In genomic region chr6:149097276-149097675, GRCm38 (mm10) we compare ENCODE assay signal across 41 mouse cellular contexts. TPM values are rescaled to one million over a fixed set of nuclear protein-coding genes. Genes with fewer than 3 reads are reported as not detected.
"Had no signal": no experiment of that assay in that cellular context is flagged by ENCODE, and none has a peak within 500 bp of the region (broad histone marks: within the 10 kb centered on the region; RNA-seq: fewer than 3 reads in every experiment).

No protein-coding gene starts in this region.

- H3K4me1 ChIP-seq: intestine, embryonic 15.5 days; limb, embryonic 13.5 days had no signal

- H3K36me3 ChIP-seq: heart, embryonic 13.5 days; heart, embryonic 15.5 days; hindbrain, embryonic 10.5 days; hindbrain, embryonic 12.5 days; intestine, embryonic 15.5 days; limb, embryonic 13.5 days; limb, embryonic 15.5 days had no signal

- H3K4me2 ChIP-seq: heart, embryonic 11.5 days; heart, embryonic 13.5 days; heart, embryonic 15.5 days; hindbrain, embryonic 12.5 days; hindbrain, embryonic 14.5 days; intestine, embryonic 15.5 days; limb, embryonic 13.5 days; limb, embryonic 15.5 days; liver, embryonic 11.5 days had no signal

- ATAC-seq: hindbrain, embryonic 16.5 days; inflammation-experienced regulatory T-cells, adult 6 months; intestine, embryonic 15.5 days; intestine, postnatal 0 days had no signal

- DNase-seq: gastrocnemius, adult 2 months; gastrocnemius, postnatal 10 days; gastrocnemius, postnatal 25 days; heart, adult 2 months; heart, postnatal 14 days; heart, postnatal 4 days; kidney, adult 18-20 months; kidney, adult 8-10 months; kidney, postnatal 10 days; kidney, postnatal 25 days; kidney, postnatal 4 days; layer of hippocampus, adult 9-11 months; layer of hippocampus, postnatal 36 days; left cerebral cortex, postnatal 4 days had no signal

- H3K9ac ChIP-seq: heart, embryonic 13.5 days; heart, embryonic 15.5 days; hindbrain, embryonic 12.5 days; hindbrain, embryonic 14.5 days; intestine, embryonic 15.5 days; limb, embryonic 13.5 days; limb, embryonic 15.5 days; liver, embryonic 14.5 days had no signal

- H3K9me3 ChIP-seq: heart, embryonic 13.5 days; heart, embryonic 15.5 days; hindbrain, embryonic 10.5 days; hindbrain, embryonic 12.5 days; intestine, embryonic 15.5 days; limb, embryonic 13.5 days; limb, embryonic 15.5 days had no signal

- H3K27me3 ChIP-seq: heart, embryonic 13.5 days; heart, embryonic 15.5 days; hindbrain, embryonic 12.5 days; intestine, embryonic 15.5 days; limb, embryonic 13.5 days; limb, embryonic 15.5 days had no signal

- H3K27ac ChIP-seq: gastrocnemius, adult 2 months; heart, adult 2 months; heart, embryonic 13.5 days; heart, embryonic 15.5 days; hindbrain, embryonic 10.5 days; hindbrain, embryonic 12.5 days; hindbrain, embryonic 14.5 days; intestine, embryonic 15.5 days; limb, embryonic 13.5 days; limb, embryonic 15.5 days; liver, embryonic 14.5 days had no signal

- H3K4me3 ChIP-seq: gastrocnemius, adult 2 months; heart, adult 2 months; heart, embryonic 13.5 days; heart, embryonic 15.5 days; hindbrain, embryonic 10.5 days; hindbrain, embryonic 12.5 days; intestine, embryonic 15.5 days; limb, embryonic 13.5 days; limb, embryonic 15.5 days had no signal

RNA-seq across cellular contexts. Expression of gene Gm10203, which starts 32.7 kb away (rescaled TPM):
- total RNA-seq: gastrocnemius, adult 2 months; gastrocnemius, postnatal 10 days; gastrocnemius, postnatal 25 days; gastrocnemius, postnatal 4 days; granulocyte monocyte progenitor cell, adult 5-6 weeks; heart, adult 2 months; heart, postnatal 14 days; heart, postnatal 4 days; layer of hippocampus, adult 8-10 months; layer of hippocampus, postnatal 14 days; layer of hippocampus, postnatal 36 days; left cerebral cortex, adult 18-20 months; left cerebral cortex, adult 8-10 months; left cerebral cortex, postnatal 10 days; left cerebral cortex, postnatal 25 days; left cerebral cortex, postnatal 4 days had no signal
- polyA plus RNA-seq: frontal cortex, adult 2 months; heart, adult 2 months; heart, embryonic 11.5 days; heart, embryonic 13.5 days; heart, embryonic 15.5 days; heart, postnatal 0 days; hindbrain, embryonic 10.5 days; hindbrain, embryonic 12.5 days; hindbrain, embryonic 14.5 days; hindbrain, embryonic 16.5 days; inflammation-experienced regulatory T-cells, adult 6 months; intestine, embryonic 15.5 days; intestine, postnatal 0 days; kidney, embryonic 14.5 days; kidney, embryonic 16.5 days; limb, embryonic 11.5 days; limb, embryonic 13.5 days; limb, embryonic 15.5 days; liver, embryonic 11.5 days; liver, embryonic 14.5 days had no signal
